Mouse (Mus musculus) midbrain, postnatal 0 days (tissue): ENCODE data around the gene Gm10643. TPM values are rescaled to one million over a fixed set of nuclear protein-coding genes. Genes with fewer than 3 reads are reported as not detected.
A peak's percentile ranks its signal among the peaks of the same experiment; 100 is the strongest.

Experiments
- ATAC-seq: fragments of 200-750 bp; cut with Nextera tagmentation; 2 replicates; pipeline ENCODE4 v1.8.0; 2017; ENCODE audit warnings: moderate number of reproducible peaks, mild to moderate bottlenecking, moderate TSS enrichment, moderate library complexity; ENCODE audit not compliant: low FRiP score
- DNase-seq: peaks from one replicate; pipeline ENCODE4 v3.0.0-alpha.2; 2015; ENCODE audit warnings: low spot score
- H3K27ac ChIP-seq: fragments of 300-500 bp; sonication (generic); 2 replicates; pipeline ENCODE4 v1.5.1; 2014; ENCODE audit warnings: low read depth, mild to moderate bottlenecking, low read length, mixed read lengths
- H3K27me3 ChIP-seq: fragments of 300-500 bp; sonication (generic); 2 replicates; pipeline ENCODE4 v1.6.1; 2014; ENCODE audit warnings: low read length, control low read depth, mixed read lengths; ENCODE audit not compliant: insufficient read depth
- H3K36me3 ChIP-seq: fragments of 300-500 bp; sonication (generic); 2 replicates; pipeline ENCODE4 v1.6.1; 2014; ENCODE audit warnings: low read length, control low read depth, mixed read lengths; ENCODE audit not compliant: insufficient read depth
- H3K4me1 ChIP-seq: fragments of 300-500 bp; sonication (generic); 2 replicates; pipeline ENCODE4 v1.6.1; 2014; ENCODE audit warnings: mild to moderate bottlenecking, control low read depth, antibody characterized with exemption, low read length, mixed read lengths; ENCODE audit not compliant: insufficient read depth
- H3K4me2 ChIP-seq: fragments of 300-500 bp; sonication (generic); 2 replicates; pipeline ENCODE4 v1.6.1; 2014; ENCODE audit warnings: low read depth, mild to moderate bottlenecking, low read length, mixed read lengths; ENCODE audit not compliant: poor library complexity, severe bottlenecking
- H3K4me3 ChIP-seq: fragments of 300-500 bp; sonication (generic); 2 replicates; pipeline ENCODE4 v1.5.1; 2014; ENCODE audit warnings: low read depth, mild to moderate bottlenecking, low read length, moderate library complexity
- H3K9ac ChIP-seq: fragments of 300-500 bp; sonication (generic); replicated peaks from 2 replicates; pipeline ENCODE4 v1.6.1; 2014; ENCODE audit warnings: mild to moderate bottlenecking, low read length, moderate library complexity, mixed read lengths; ENCODE audit not compliant: poor library complexity, severe bottlenecking
- H3K9me3 ChIP-seq: fragments of 300-500 bp; sonication (generic); 2 replicates; pipeline ENCODE4 v1.6.1; 2016; ENCODE audit warnings: low read length, control low read depth
- CTCF ChIP-seq: IDR thresholded peaks from 2 replicates; pipeline ENCODE4 v1.5.1; 2016; ENCODE audit warnings: antibody characterized with exemption, mild to moderate bottlenecking
- WGBS: fragments of 180-500 bp; shearing (Covaris S2); extraction: QIAGEN DNeasy Blood & Tissue Kit; methylation state at CpG from one replicate; pipeline ENCODE4 v1.1.7; 2014; 5-methylcytosine and 5-hydroxymethylcytosine counted together
- polyA plus RNA-seq: library from polyadenylated mRNA; unstranded; fragments of >200 nt; fragmentation: Nextera tagmentation; extraction: Ambion mirVana; gene quantifications from 2 replicates; pipeline ENCODE4 v1.2.1, GENCODE M21; 2015
- total RNA-seq: library from RNA; depleted of rRNA; stranded (reverse); fragments of >200 nt; gene quantifications from 2 replicates; pipeline ENCODE4 v1.2.3, GENCODE M21; 2014; rRNA removed

Gene Gm10643
- total RNA-seq (2.2 and 3.0 TPM in 2 replicates), polyA plus RNA-seq (1.6 and 1.7 TPM in 2 replicates)

DNA sequence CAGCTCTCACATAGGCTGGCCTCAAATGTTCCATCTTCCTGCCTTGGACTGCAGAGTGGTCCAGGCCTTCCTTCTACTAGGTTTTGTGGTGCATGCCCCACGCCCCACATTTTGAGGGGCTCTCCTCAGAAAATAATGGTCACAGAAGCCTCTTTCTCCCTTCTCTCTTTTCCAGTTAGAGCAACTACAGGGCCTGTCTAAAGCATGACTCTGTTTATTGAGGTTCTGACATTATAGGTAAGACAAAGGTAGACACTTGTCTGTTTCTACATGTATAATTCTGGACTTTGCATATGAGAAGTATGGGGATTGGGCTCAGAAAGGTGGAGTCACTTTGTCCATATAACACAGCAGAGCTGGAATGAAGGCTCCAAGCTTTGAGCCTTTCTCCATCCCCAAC is at the start of gene Gm10643:
TSS of gene Gm10643 (minus strand) at position 101 of the 400 bp plus-strand sequence.
- TF ChIP-seq CTCF, result no peak
- Histone ChIP-seq H3K4me2 (peak within 1 kb of the TSS; percentile 87), H3K9ac (peak within 1 kb of the TSS; percentile 66), H3K9me3 (no peaks in the 10 kb centered on the region), H3K27me3 (no peaks in the 10 kb centered on the region), H3K36me3 (no peaks in the 10 kb centered on the region), H3K4me3 (peak within 1 kb of the TSS; percentile 49), H3K4me1 (peaks cover 8% of the 10 kb centered on the region), H3K27ac (peak within 1 kb of the TSS; percentile 79)
- 96% methylated on average over 1 of the region's 1 CpGs for WGBS
- ATAC-seq, result no peak
- DNase-seq, result no peak

DNA sequence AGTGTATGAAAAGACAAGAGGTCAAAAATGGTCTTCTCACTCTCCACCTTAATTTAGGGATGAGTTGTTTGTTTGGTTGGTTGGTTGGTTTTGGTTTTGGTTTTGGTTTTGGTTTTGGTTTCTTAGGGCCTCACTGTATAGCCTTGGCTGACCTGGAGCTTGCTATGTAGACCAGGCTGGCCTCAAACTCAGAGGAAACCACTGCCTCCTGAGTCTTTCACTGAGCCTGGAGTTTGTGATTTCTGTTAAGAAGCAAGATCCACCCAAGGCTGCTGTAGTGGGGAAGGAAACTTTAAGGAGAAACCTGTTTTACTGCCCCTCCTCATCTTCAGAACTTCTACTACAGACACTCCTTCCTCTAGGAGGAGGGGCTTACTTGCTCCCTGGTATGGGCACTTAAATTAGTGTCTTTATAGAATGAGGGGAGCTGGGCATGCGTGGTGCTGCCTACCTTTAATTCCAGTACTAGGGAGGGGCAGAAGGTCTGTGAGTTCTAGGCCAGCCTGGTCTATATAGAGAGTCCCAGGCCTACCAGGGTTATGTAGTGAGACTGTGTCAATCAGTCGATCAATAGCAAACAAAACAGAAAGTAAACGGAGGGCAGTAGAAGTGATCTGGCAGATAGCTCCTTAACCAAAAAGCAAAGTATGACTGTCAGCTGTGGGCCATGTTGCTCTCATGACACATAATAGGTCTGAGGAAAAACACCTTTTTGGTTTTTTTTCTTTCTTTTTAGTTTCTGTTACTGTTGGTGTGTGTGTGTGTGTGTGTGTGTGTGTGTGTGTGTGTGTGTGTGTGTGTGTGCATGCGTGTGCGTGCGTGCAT is 41.5 kb upstream of the Gm10643 start:
- ATAC-seq (no peak), DNase-seq (no peak)
- Histone ChIP-seq H3K4me2 (no peak overlapping the region), H3K4me3 (no peak overlapping the region), H3K27me3 (no peaks in the 10 kb centered on the region), H3K9me3 (no peaks in the 10 kb centered on the region), H3K4me1 (peaks cover 12% of the 10 kb centered on the region), H3K27ac (no peak overlapping the region), H3K36me3 (peaks cover 8% of the 10 kb centered on the region), H3K9ac (no peak overlapping the region)
- WGBS, result 95% methylated on average over 6 of the region's 6 CpGs
- no peak for TF ChIP-seq CTCF

- Histone ChIP-seq H3K9me3 (no peaks in the 10 kb centered on the region), H3K27ac (peak overlapping the region; percentile 88), H3K36me3 (peaks cover 10% of the 10 kb centered on the region), H3K4me1 (peaks cover 12% of the 10 kb centered on the region), H3K9ac (no peak overlapping the region), H3K4me3 (no peak overlapping the region), H3K27me3 (no peaks in the 10 kb centered on the region), H3K4me2 (no peak overlapping the region)
- WGBS, result 84% methylated on average over 2 of the region's 2 CpGs
- no peak for DNase-seq
- no peak for ATAC-seq
- no peak for TF ChIP-seq CTCF
These were observed 40.7 kb upstream of the Gm10643 start for GRCm38 (mm10) chr8:84105676-84106075.

DNA sequence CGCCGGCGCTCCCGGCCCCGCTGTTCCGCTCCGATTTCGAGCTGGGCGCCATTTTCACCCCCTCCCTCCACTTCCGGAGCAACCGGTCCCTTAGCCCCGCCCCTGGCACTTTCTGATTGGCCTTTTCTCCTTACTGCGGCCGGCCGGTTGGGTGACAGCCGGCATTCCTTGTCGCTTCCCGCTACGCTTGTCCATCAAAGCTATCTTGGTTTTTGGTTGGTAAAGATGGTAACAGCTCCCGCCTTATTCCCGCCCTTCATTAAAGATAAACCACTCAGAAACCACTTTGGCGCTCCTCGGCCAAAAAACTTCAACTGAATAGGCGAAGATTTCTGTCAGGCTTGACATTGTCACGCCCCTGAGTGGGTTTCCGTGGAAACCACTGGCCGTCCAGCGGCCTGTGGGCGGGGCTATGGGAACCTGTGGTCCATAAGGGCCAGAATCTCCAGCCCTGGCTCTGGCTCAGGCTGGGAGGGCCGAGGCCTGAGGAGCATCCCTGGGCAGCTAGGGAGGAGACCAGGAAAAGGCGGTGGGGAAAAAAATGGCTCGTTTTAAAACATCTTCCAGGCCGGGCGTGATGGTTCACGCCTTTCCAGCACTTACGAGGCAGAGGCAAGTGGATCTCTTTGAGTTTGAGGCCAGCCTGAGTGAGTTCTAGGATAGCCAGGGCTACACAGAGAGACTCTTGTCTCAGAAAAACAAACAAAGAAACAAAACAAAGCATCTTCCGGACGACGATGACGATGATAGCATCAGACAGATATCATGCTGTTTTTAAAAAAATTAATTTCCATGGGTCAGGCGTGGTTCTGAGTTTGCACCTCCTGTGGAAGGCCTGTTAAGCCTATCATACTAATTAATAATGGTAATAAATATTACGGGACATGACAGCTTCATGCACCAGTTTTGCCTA is 40.0 kb upstream of the Gm10643 start, which contains the start of gene Dcaf15:
TSS of gene Dcaf15 (minus strand) at position 72 of the 913 bp plus-strand sequence.
- no peaks in the 10 kb centered on the region for H3K9me3 ChIP-seq
- peak; percentile 100 for DNase-seq
- TF ChIP-seq CTCF, result no peak
- peak within 1 kb of the TSS; percentile 90 for H3K27ac ChIP-seq
- no peaks in the 10 kb centered on the region for H3K27me3 ChIP-seq
- H3K4me3 ChIP-seq, result peak within 1 kb of the TSS; percentile 60
- H3K4me1 ChIP-seq, result peaks cover 12% of the 10 kb centered on the region
- H3K9ac ChIP-seq, result peak within 1 kb of the TSS; percentile 79
- 7% methylated on average over 38 of the region's 42 CpGs for WGBS
- ATAC-seq, result peak; percentile 96
- H3K36me3 ChIP-seq, result peaks cover 10% of the 10 kb centered on the region
- H3K4me2 ChIP-seq, result peak within 1 kb of the TSS; percentile 73

DNA sequence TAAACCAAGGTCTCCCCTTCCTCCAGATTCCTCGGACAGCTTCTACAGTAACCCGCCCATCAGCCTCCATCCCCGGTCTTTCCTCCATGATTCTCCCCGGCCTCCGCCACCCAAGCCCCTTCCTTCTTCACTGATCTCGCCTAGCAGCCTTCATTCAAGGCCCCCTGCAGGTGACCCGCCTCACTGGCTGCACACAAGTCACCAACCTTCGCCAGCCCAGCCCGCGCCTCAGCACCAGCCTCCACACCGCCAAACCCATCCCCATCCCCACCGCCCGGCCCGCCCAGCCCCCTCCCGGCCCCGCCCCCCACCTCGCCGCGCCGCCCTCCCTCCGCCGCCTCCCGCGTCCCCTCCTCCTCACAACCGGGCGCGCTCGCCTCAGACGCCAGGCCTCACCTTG is 39.3 kb upstream of the Gm10643 start:
- peak; percentile 85 for DNase-seq
- 0% methylated on average over 18 of the region's 29 CpGs for WGBS
- H3K27me3 ChIP-seq, result no peaks in the 10 kb centered on the region

More for the DNA sequence above, 39.3 kb upstream of the Gm10643 start:
- peak; percentile 60 for TF ChIP-seq CTCF
- H3K4me1 ChIP-seq, result peaks cover 12% of the 10 kb centered on the region
- H3K9ac ChIP-seq, result peak overlapping the region; percentile 79
- peak; percentile 83 for ATAC-seq
- peak overlapping the region; percentile 90 for H3K27ac ChIP-seq
- H3K9me3 ChIP-seq, result no peaks in the 10 kb centered on the region
- peak overlapping the region; percentile 60 for H3K4me3 ChIP-seq
- H3K36me3 ChIP-seq, result peaks cover 10% of the 10 kb centered on the region
- peak overlapping the region; percentile 73 for H3K4me2 ChIP-seq
